Mouse (Mus musculus): ENCODE data around the gene Psg19. TPM values are rescaled to one million over a fixed set of nuclear protein-coding genes. Genes with fewer than 3 reads are reported as not detected.
"Not testable (repeated sequence)": the region's sequence is repeated elsewhere in the genome, so short reads cannot be mapped to it uniquely, and the experiment has no call there.

Psg19 gene
- polyA plus RNA-seq, 1 experiment from 2014 or later, result not detected

GRCm38 (mm10) chr7:18779337-18779781 lies 19.0 kb downstream of the Psg19 start:
- H3K4me2 ChIP-seq (ENCODE audit: low read length), result no peak overlapping the region
- no peaks in the 10 kb centered on the region for H3K4me1 ChIP-seq (ENCODE audit: control insufficient read depth in 2 of 2, insufficient read depth in 2 of 2, low read length in 2 of 2)
- no peak overlapping the region for H3K9ac ChIP-seq (ENCODE audit: low read length)
- no peaks in the 10 kb centered on the region for H3K36me3 ChIP-seq (ENCODE audit: control insufficient read depth, insufficient read depth, low read length)
- no peaks in the 10 kb centered on the region for H3K27me3 ChIP-seq (ENCODE audit: control insufficient read depth, insufficient read depth, low read length)
- H3K27ac ChIP-seq (replicated peaks in 1 of 2; ENCODE audit: control insufficient read depth in 1 of 2, insufficient read depth in 1 of 2, low read depth in 2 of 2, low read length in 2 of 2), result no peak overlapping the region
- ATAC-seq (ENCODE audit: insufficient number of reproducible peaks, insufficient read depth, low FRiP score, low read depth), result no peak
- H3K4me3 ChIP-seq (ENCODE audit: control insufficient read depth in 1 of 2, insufficient read depth in 1 of 2, low read depth in 1 of 2, low read length in 2 of 2), result no peak overlapping the region
- H3K9me3 ChIP-seq (ENCODE audit: control insufficient read depth, low read length), result no peaks in the 10 kb centered on the region

DNA sequence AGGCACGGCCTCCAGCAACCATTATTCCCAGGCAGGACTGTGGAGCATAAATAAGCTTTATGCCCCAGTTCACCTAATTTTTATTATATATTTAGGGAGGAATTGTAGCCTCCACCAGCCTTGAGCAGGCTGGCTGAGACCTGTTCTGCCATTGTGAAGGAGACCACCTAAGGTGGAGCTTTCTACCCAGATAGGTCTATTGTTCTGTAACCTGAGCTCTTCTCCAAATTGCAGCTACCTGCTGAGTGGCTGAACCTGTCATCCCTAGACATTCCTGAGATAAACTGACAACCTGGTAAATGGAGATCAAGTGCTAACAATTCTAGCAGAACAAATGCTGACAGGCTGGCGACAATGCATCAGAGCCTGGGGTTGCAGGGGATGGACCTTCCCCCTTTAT lies 35.4 kb downstream of the Psg19 start:
- H3K4me1 ChIP-seq (ENCODE audit: control insufficient read depth in 2 of 2, insufficient read depth in 2 of 2, low read length in 2 of 2); ATAC-seq (ENCODE audit: insufficient number of reproducible peaks, insufficient read depth, low FRiP score, low read depth); H3K27ac ChIP-seq (replicated peaks in 1 of 2; ENCODE audit: control insufficient read depth in 1 of 2, insufficient read depth in 1 of 2, low read depth in 2 of 2, low read length in 2 of 2); H3K9me3 ChIP-seq (ENCODE audit: control insufficient read depth, low read length); H3K36me3 ChIP-seq (ENCODE audit: control insufficient read depth, insufficient read depth, low read length); H3K4me3 ChIP-seq (ENCODE audit: control insufficient read depth in 1 of 2, insufficient read depth in 1 of 2, low read depth in 1 of 2, low read length in 2 of 2); H3K9ac ChIP-seq (ENCODE audit: low read length); H3K4me2 ChIP-seq (ENCODE audit: low read length); H3K27me3 ChIP-seq (ENCODE audit: control insufficient read depth, insufficient read depth, low read length): not testable (repeated sequence)
- 0% methylated on average over 1 of the region's 2 CpGs for WGBS

- not testable (repeated sequence) for H3K9me3 ChIP-seq (ENCODE audit: control insufficient read depth, low read length); H3K9ac ChIP-seq (ENCODE audit: low read length); H3K4me2 ChIP-seq (ENCODE audit: low read length); H3K36me3 ChIP-seq (ENCODE audit: control insufficient read depth, insufficient read depth, low read length); H3K4me3 ChIP-seq (ENCODE audit: control insufficient read depth in 1 of 2, insufficient read depth in 1 of 2, low read depth in 1 of 2, low read length in 2 of 2); H3K4me1 ChIP-seq (ENCODE audit: control insufficient read depth in 2 of 2, insufficient read depth in 2 of 2, low read length in 2 of 2); ATAC-seq (ENCODE audit: insufficient number of reproducible peaks, insufficient read depth, low FRiP score, low read depth); H3K27me3 ChIP-seq (ENCODE audit: control insufficient read depth, insufficient read depth, low read length); H3K27ac ChIP-seq (replicated peaks in 1 of 2; ENCODE audit: control insufficient read depth in 1 of 2, insufficient read depth in 1 of 2, low read depth in 2 of 2, low read length in 2 of 2)
- 76% methylated on average over 7 of the region's 7 CpGs for WGBS
These were observed 38.2 kb downstream of the Psg19 start for GRCm38 (mm10) chr7:18760152-18760551.

DNA sequence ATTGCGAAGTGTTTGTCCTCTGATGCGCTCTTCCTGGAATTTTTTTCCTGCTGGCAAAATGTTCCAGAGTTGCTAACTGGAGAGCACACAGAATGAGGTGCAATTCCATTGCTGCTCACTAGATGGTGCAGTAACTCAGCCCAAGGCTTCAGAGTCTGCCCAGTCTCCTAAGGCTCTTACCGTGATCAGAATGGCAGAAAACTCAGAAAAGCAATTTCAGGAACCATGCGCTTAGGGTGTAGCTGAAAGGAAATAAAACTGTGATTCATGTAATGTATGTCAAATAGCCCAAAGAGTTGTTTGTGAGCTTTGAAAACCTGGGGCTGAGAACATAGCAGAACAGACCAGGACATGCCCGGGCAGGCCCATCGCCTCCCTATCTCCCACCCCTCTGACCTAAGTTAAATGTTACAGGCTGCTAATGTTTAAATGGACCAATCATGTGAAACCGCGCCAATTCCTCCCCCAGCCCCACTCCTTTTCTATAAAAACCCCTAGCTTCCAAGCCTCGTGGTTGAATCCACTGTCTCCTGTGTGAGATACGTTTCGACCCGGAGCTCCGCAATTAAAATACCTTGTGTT lies 48.3 kb downstream of the Psg19 start:
- not testable (repeated sequence) for H3K27ac ChIP-seq (replicated peaks in 1 of 2; ENCODE audit: control insufficient read depth in 1 of 2, insufficient read depth in 1 of 2, low read depth in 2 of 2, low read length in 2 of 2); ATAC-seq (ENCODE audit: insufficient number of reproducible peaks, insufficient read depth, low FRiP score, low read depth); H3K4me2 ChIP-seq (ENCODE audit: low read length); H3K9me3 ChIP-seq (ENCODE audit: control insufficient read depth, low read length); H3K4me1 ChIP-seq (ENCODE audit: control insufficient read depth in 2 of 2, insufficient read depth in 2 of 2, low read length in 2 of 2); H3K9ac ChIP-seq (ENCODE audit: low read length); H3K4me3 ChIP-seq (ENCODE audit: control insufficient read depth in 1 of 2, insufficient read depth in 1 of 2, low read depth in 1 of 2, low read length in 2 of 2); H3K36me3 ChIP-seq (ENCODE audit: control insufficient read depth, insufficient read depth, low read length)
- peaks cover 17% of the 10 kb centered on the region for H3K27me3 ChIP-seq (ENCODE audit: control insufficient read depth, insufficient read depth, low read length)
- WGBS, result 49% methylated on average over 11 of the region's 13 CpGs

DNA sequence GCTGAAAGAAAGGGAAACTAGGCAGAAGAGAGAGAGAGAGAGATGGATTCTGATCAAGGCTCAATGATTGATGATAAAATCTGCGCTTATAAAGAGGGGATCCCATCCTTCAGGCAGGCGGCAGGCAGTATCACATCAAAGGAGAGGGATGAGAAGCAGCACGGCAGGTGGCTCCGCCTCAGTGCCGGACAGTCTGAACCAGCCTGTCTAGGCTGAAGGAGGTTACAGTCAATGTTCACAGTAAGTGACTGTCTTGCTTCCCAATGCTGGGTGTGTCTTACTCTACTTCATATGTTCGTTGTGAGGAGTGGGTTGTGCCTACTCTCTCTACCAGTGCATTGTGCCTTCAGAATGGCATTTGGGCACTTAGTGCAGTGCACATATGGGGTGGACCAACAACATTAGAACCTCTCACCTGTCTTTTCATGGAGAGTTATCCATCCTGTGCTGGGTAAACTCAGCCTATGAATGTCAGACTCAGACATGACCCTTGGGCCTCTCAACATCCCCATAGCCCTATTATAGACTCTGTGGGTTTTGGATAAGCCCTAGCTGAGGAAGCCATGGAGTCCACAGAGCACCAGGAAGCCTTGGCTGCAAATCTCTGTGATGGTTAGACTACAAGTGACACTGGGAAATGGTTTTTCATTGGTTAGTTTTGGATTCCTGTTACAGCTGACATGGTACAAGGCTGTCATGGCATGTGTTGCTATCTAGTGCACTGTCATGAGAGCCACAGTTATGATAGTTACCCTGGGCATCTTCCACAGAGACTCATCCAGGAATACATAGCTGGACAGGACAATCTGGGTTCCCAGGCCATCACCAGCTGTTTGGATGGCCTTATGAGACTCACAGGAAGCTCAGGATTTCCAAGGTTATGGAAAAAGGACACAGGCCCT lies 49.1 kb downstream of the Psg19 start:
- Histone ChIP-seq H3K4me3 (ENCODE audit: control insufficient read depth in 1 of 2, insufficient read depth in 1 of 2, low read depth in 1 of 2, low read length in 2 of 2) (no peak overlapping the region), H3K4me1 (ENCODE audit: control insufficient read depth in 2 of 2, insufficient read depth in 2 of 2, low read length in 2 of 2) (no peaks in the 10 kb centered on the region), H3K4me2 (ENCODE audit: low read length) (peak overlapping the region; percentile 9; the same call in 1 of the 2 replicates), H3K27ac (replicated peaks in 1 of 2; ENCODE audit: control insufficient read depth in 1 of 2, insufficient read depth in 1 of 2, low read depth in 2 of 2, low read length in 2 of 2) (no peak overlapping the region), H3K36me3 (ENCODE audit: control insufficient read depth, insufficient read depth, low read length) (no peaks in the 10 kb centered on the region), H3K27me3 (ENCODE audit: control insufficient read depth, insufficient read depth, low read length) (peaks cover 17% of the 10 kb centered on the region), H3K9ac (ENCODE audit: low read length) (no peak overlapping the region), H3K9me3 (ENCODE audit: control insufficient read depth, low read length) (no peaks in the 10 kb centered on the region)
- WGBS, result 22% methylated on average over 6 of the region's 6 CpGs
- ATAC-seq (ENCODE audit: insufficient number of reproducible peaks, insufficient read depth, low FRiP score, low read depth), result no peak

DNA sequence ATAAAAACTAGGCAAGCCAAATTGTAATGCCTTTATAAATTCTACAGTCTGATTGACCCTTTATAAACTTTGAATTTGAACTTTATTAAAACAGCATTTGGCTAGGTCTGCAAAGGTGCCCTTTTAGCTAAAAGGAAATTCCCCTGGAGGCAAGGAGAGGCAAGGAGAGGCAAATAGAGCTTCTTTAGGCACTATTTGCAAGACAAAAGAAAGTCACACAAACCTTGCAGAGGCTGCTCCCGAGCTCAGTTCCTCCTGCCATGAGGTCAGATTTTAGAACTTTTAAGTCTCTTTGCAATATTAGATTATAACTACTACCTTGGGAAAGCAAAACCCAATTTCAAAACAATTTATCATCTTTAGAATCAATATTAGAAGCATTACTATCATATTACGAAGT lies 50.9 kb downstream of the Psg19 start:
- peaks cover 17% of the 10 kb centered on the region for H3K27me3 ChIP-seq (ENCODE audit: control insufficient read depth, insufficient read depth, low read length)
- H3K9me3 ChIP-seq (ENCODE audit: control insufficient read depth, low read length); ATAC-seq (ENCODE audit: insufficient number of reproducible peaks, insufficient read depth, low FRiP score, low read depth); H3K27ac ChIP-seq (replicated peaks in 1 of 2; ENCODE audit: control insufficient read depth in 1 of 2, insufficient read depth in 1 of 2, low read depth in 2 of 2, low read length in 2 of 2); H3K4me2 ChIP-seq (ENCODE audit: low read length); H3K9ac ChIP-seq (ENCODE audit: low read length); H3K4me1 ChIP-seq (ENCODE audit: control insufficient read depth in 2 of 2, insufficient read depth in 2 of 2, low read length in 2 of 2); H3K4me3 ChIP-seq (ENCODE audit: control insufficient read depth in 1 of 2, insufficient read depth in 1 of 2, low read depth in 1 of 2, low read length in 2 of 2); H3K36me3 ChIP-seq (ENCODE audit: control insufficient read depth, insufficient read depth, low read length): not testable (repeated sequence)
- 80% methylated on average over 2 of the region's 2 CpGs for WGBS

- peak overlapping the region; percentile 56 for H3K9ac ChIP-seq (ENCODE audit: low read length)
These were observed 52.0 kb downstream of the Psg19 start for GRCm38 (mm10) chr7:18746189-18746860.

More at GRCm38 (mm10) chr7:18746189-18746860, 52.0 kb downstream of the Psg19 start:
- 8% methylated on average over 20 of the region's 20 CpGs for WGBS
- H3K27ac ChIP-seq (replicated peaks in 1 of 2; ENCODE audit: control insufficient read depth in 1 of 2, insufficient read depth in 1 of 2, low read depth in 2 of 2, low read length in 2 of 2), result no peak overlapping the region; a peak in 1 of 4 replicates
- no peak for ATAC-seq (ENCODE audit: insufficient number of reproducible peaks, insufficient read depth, low FRiP score, low read depth)
- no peaks in the 10 kb centered on the region for H3K4me1 ChIP-seq (ENCODE audit: control insufficient read depth in 2 of 2, insufficient read depth in 2 of 2, low read length in 2 of 2)
- H3K4me2 ChIP-seq (ENCODE audit: low read length), result peak overlapping the region; percentile 59
- H3K36me3 ChIP-seq (ENCODE audit: control insufficient read depth, insufficient read depth, low read length), result no peaks in the 10 kb centered on the region
- H3K4me3 ChIP-seq (ENCODE audit: control insufficient read depth in 1 of 2, insufficient read depth in 1 of 2, low read depth in 1 of 2, low read length in 2 of 2), result peak overlapping the region; percentile 27 to 35
- peaks cover 17% of the 10 kb centered on the region for H3K27me3 ChIP-seq (ENCODE audit: control insufficient read depth, insufficient read depth, low read length)
- no peaks in the 10 kb centered on the region for H3K9me3 ChIP-seq (ENCODE audit: control insufficient read depth, low read length)

Measured in heart, embryonic 14.5 days (tissue).